Mouse (Mus musculus) erythroblast, embryonic 14.5 days (primary cell): ENCODE data around the gene Xkr7. TPM values are rescaled to one million over a fixed set of nuclear protein-coding genes. Genes with fewer than 3 reads are reported as not detected.

ENCODE experiments used
- H3K27me3 ChIP-seq: 2 replicates; pipeline ENCODE4 v1.6.1; 2012; ENCODE audit warnings: inconsistent platforms; ENCODE audit not compliant: control insufficient read depth
- H3K36me3 ChIP-seq: 2 replicates; pipeline ENCODE4 v1.6.1; 2012; ENCODE audit warnings: mild to moderate bottlenecking, inconsistent platforms; ENCODE audit not compliant: control insufficient read depth
- H3K4me1 ChIP-seq: 2 replicates; pipeline ENCODE4 v1.6.1; 2012; ENCODE audit warnings: inconsistent platforms; ENCODE audit not compliant: control insufficient read depth
- H3K4me3 ChIP-seq: replicated peaks from 2 replicates; pipeline ENCODE3; 2012; ENCODE audit warnings: moderate library complexity, mild to moderate bottlenecking, inconsistent platforms
- H3K9me3 ChIP-seq: 2 replicates; pipeline ENCODE4 v1.6.1; 2012; ENCODE audit warnings: low read length, inconsistent platforms, mixed read lengths; ENCODE audit not compliant: control insufficient read depth
- GATA1 ChIP-seq: IDR thresholded peaks from 2 replicates; pipeline ENCODE4 v1.6.1; 2012; ENCODE audit warnings: low read length, inconsistent platforms, mixed read lengths
- TAL1 ChIP-seq: IDR thresholded peaks from 3 replicates; pipeline ENCODE4 v1.6.1; 2012; ENCODE audit warnings: low read length, inconsistent platforms, mixed read lengths
- polyA plus RNA-seq: library from polyadenylated mRNA; stranded (reverse); fragments of >175 nt; gene quantifications from 2 replicates; pipeline ENCODE4 v1.2.3, GENCODE M21; 2012

The Xkr7 gene
- polyA plus RNA-seq, 1 experiment = not detected

- Histone ChIP-seq H3K4me1 (no peaks in the 10 kb centered on the region), H3K27me3 (no peaks in the 10 kb centered on the region), H3K9me3 (no peaks in the 10 kb centered on the region), H3K36me3 (no peaks in the 10 kb centered on the region), H3K4me3 (no peak overlapping the region)
- no peak for TF ChIP-seq GATA1
- TF ChIP-seq TAL1 = no peak
These were observed 59.0 kb downstream of the Xkr7 start for GRCm38 (mm10) chr2:153090551-153091165.

Other genes starting within 250 kb of the Xkr7 start
- gene Bcl2l1, start 200.1 kb upstream of the Xkr7 start, polyA plus RNA-seq = 212 and 213 TPM in 2 replicates
- 4.9 and 5.7 TPM in 2 replicates for gene Tpx2, start 183.9 kb upstream of the Xkr7 start, polyA plus RNA-seq
- gene Mylk2, start 120.5 kb upstream of the Xkr7 start, polyA plus RNA-seq = not detected in 2 replicates
- gene Foxs1, start 98.6 kb upstream of the Xkr7 start, polyA plus RNA-seq = not detected in 2 replicates
- not detected in 2 replicates for gene Dusp15, start 80.2 kb upstream of the Xkr7 start, polyA plus RNA-seq
- gene Ttll9, start 69.4 kb upstream of the Xkr7 start, polyA plus RNA-seq = not detected in 2 replicates
- gene Pdrg1, start 16.4 kb upstream of the Xkr7 start, polyA plus RNA-seq = 1.2 and 1.4 TPM in 2 replicates
- gene Ccm2l, start 34.1 kb downstream of the Xkr7 start, polyA plus RNA-seq = 0.02 TPM in 1 of 2 replicates, not detected in the other
- 0.09 and 0.13 TPM in 2 replicates for gene Hck, start 76.6 kb downstream of the Xkr7 start, polyA plus RNA-seq
- 2.4 and 2.8 TPM in 2 replicates for gene Tm9sf4, start 129.5 kb downstream of the Xkr7 start, polyA plus RNA-seq
- 0.14 and 0.16 TPM in 2 replicates for gene Tspyl3, start 193.6 kb downstream of the Xkr7 start, polyA plus RNA-seq
- 2.2 and 2.3 TPM in 2 replicates for gene Plagl2, start 209.6 kb downstream of the Xkr7 start, polyA plus RNA-seq
- gene Pofut1, start 209.7 kb downstream of the Xkr7 start, polyA plus RNA-seq = 0.58 and 0.97 TPM in 2 replicates